In the genomic region with DNA sequence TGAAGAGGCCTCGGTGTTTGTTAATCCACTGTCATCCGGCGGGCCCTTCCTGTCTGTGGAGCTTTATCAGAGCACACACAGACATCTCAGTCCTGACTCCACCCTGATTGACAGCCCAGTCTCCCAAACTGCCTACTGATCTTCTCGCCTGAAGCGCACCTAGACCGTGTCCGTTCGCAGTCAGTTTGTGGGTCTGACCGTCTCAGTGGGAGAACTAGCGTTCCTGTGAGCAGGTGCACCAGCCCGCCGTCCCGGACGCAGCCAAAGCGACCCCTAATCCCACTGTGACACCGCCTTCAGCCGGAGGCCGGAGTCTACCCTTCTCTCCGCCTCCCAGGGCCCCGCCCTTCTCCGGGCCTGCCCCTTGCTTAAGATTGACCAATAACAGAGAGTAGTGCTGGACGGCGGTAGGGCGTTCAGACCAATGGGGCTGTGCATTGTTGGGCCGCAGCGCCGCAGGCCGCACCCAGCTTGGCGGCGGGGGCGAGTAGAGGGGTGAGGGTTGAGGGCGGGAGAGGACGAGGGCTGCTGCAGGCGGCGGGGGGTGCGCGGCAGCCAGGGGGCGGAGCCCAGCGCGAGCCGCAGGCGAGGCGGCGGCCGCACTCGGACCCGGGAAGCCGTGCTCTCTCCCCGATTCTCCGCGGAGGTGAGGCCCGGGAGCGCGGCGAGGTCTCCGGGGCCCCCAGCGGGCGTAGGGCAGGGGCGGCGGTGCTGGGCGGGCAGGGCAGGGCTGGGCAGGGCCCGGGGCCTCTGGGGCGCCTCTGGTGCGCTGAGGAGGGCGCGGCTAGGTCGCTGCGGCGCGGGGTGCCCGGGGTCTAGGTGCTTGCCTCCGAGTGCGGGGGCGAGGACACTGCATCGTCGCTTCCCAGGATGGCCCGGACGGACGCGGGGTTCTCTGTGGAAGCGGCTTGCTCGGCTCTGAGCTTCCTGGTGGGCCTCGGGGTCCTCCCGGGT, we compare ENCODE assay signal across 8 mouse cellular contexts. TPM values are rescaled to one million over a fixed set of nuclear protein-coding genes. Genes with fewer than 3 reads are reported as not detected.
DNase-seq lines count a peak whose midpoint lies in the region; ATAC-seq lines count a peak whose summit lies in the region.

Gene Add1, plus strand, starts transcription at position 397 of the 954 bp plus-strand sequence.

- WGBS in intestine, embryonic 14.5 days, result under 1% methylated on average over 80 of the region's 84 CpGs

- H3K9me3 ChIP-seq in intestine, embryonic 14.5 days (ENCODE audit: control insufficient read depth, low read length), result no peaks in the 10 kb centered on the region

- H3K27ac ChIP-seq in intestine, embryonic 14.5 days (ENCODE audit: low read depth), result peak within 1 kb of the TSS; percentile 86

- intact Hi-C loops in left cerebral cortex, postnatal 14 days (cut with DNase I), result no loop called here

- H3K27me3 ChIP-seq in intestine, embryonic 14.5 days (replicated peaks; ENCODE audit: control insufficient read depth, insufficient read depth, low read length), result no peaks in the 10 kb centered on the region

- peak within 1 kb of the TSS; percentile 92 for H3K4me3 ChIP-seq in intestine, embryonic 14.5 days (ENCODE audit: low read depth, low read length)

- H3K9ac ChIP-seq in intestine, embryonic 14.5 days (ENCODE audit: low read length), result peak within 1 kb of the TSS; percentile 96

- peak; percentile 93 to 94 for DNase-seq in adrenal gland, adult 18-20 months (ENCODE audit: low spot score in 2 of 2)
- DNase-seq in embryo, embryonic 11 days, result peak; percentile 97
- peak; percentile 97 for DNase-seq in gastrocnemius, postnatal 25 days
- DNase-seq in intestine, embryonic 14.5 days (ENCODE audit: low spot score), result peak; percentile 98
- peak; percentile 97 to 98 for DNase-seq in left cerebral cortex, postnatal 14 days (ENCODE audit: low spot score in 2 of 2)
- peak; percentile 98 for DNase-seq in mesoderm, embryonic 11.5 days (ENCODE audit: low read depth, low spot score)
- DNase-seq in right cerebral cortex, postnatal 36 days (ENCODE audit: low spot score in 2 of 2), result peak; percentile 95
- peak; percentile 98 for DNase-seq in yolk sac, embryonic 10.5 days (ENCODE audit: low spot score)

- peaks cover 11% of the 10 kb centered on the region for H3K4me1 ChIP-seq in intestine, embryonic 14.5 days (replicated peaks; ENCODE audit: control insufficient read depth, insufficient read depth, low read length)

- ATAC-seq in intestine, embryonic 14.5 days (replicated peaks; ENCODE audit: low FRiP score, low TSS enrichment, low read depth), result peak; percentile 100

- peak within 1 kb of the TSS; percentile 83 for H3K4me2 ChIP-seq in intestine, embryonic 14.5 days (ENCODE audit: low read length)

- H3K36me3 ChIP-seq in intestine, embryonic 14.5 days (ENCODE audit: control insufficient read depth, insufficient read depth, low read length), result no peaks in the 10 kb centered on the region

RNA-seq across cellular contexts. Expression of gene Add1, which starts in this region (rescaled TPM):
- total RNA-seq in adrenal gland, adult 18-20 months (2021), result 100 to 1,000 TPM; 127 to 136 TPM
- total RNA-seq in gastrocnemius, postnatal 25 days (2021), result 10 to 100 TPM; 61.8 to 68.6 TPM
- polyA plus RNA-seq in intestine, embryonic 14.5 days (2014; fragmentation: Nextera tagmentation; extraction: Ambion mirVana), result 183 and 184 TPM in 2 replicates
- total RNA-seq in left cerebral cortex, postnatal 14 days (2021), result 100 to 1,000 TPM; 361 to 367 TPM

Comparison
In these comparisons a context has a peak if more than half of its experiments do, and no peak if none do; other contexts are left out.
1. Peak in every context shown above with its lines: DNase-seq, ATAC-seq, H3K4me3 ChIP-seq and H3K27ac ChIP-seq.